Mouse (Mus musculus) urinary bladder, postnatal 4 days (tissue): ENCODE measurements around the gene Adarb2.

Experiments used
- DNase-seq, 2 experiments: peaks; one replicate each; pipeline ENCODE4 v3.0.0; 2021 to 2022; ENCODE audit warnings: low spot score in 2 of 2

The Adarb2 gene

GRCm38 (mm10) chr13:8487756-8488434 is 285.2 kb downstream of the Adarb2 start:
- no peak for DNase-seq

- no peak for DNase-seq
Measured at GRCm38 (mm10) chr13:8493363-8493762, 290.7 kb downstream of the Adarb2 start.

- DNase-seq, result no peak
Measured at GRCm38 (mm10) chr13:8499551-8499950, 296.9 kb downstream of the Adarb2 start.

GRCm38 (mm10) chr13:8511069-8511817 is 308.6 kb downstream of the Adarb2 start:
- DNase-seq, result no peak

- no peak for DNase-seq
Measured at GRCm38 (mm10) chr13:8515979-8516715, 313.5 kb downstream of the Adarb2 start.

GRCm38 (mm10) chr13:8519204-8519603 is 316.5 kb downstream of the Adarb2 start:
- no peak for DNase-seq

GRCm38 (mm10) chr13:8525748-8526631 is 323.3 kb downstream of the Adarb2 start:
- DNase-seq, result no peak

- no peak for DNase-seq
Measured at GRCm38 (mm10) chr13:8534265-8535113, 331.8 kb downstream of the Adarb2 start.

GRCm38 (mm10) chr13:8538481-8538880 is 335.8 kb downstream of the Adarb2 start:
- DNase-seq, result no peak

GRCm38 (mm10) chr13:8538896-8539295 is 336.2 kb downstream of the Adarb2 start:
- DNase-seq, result no peak

- no peak for DNase-seq
Measured at GRCm38 (mm10) chr13:8542684-8543083, 340.0 kb downstream of the Adarb2 start.

- DNase-seq, result no peak
Measured at GRCm38 (mm10) chr13:8552242-8552641, 349.6 kb downstream of the Adarb2 start.

- DNase-seq, result no peak
Measured at GRCm38 (mm10) chr13:8557784-8558183, 355.1 kb downstream of the Adarb2 start.

- DNase-seq, result no peak
Measured at GRCm38 (mm10) chr13:8560485-8560884, 357.8 kb downstream of the Adarb2 start.

- no peak for DNase-seq
Measured at GRCm38 (mm10) chr13:8563161-8563560, 360.5 kb downstream of the Adarb2 start.

GRCm38 (mm10) chr13:8567111-8568026 is 364.7 kb downstream of the Adarb2 start:
- DNase-seq, result no peak

GRCm38 (mm10) chr13:8570269-8570668 is 367.6 kb downstream of the Adarb2 start:
- DNase-seq, result no peak

GRCm38 (mm10) chr13:8573908-8574307 is 371.2 kb downstream of the Adarb2 start:
- DNase-seq, result no peak

GRCm38 (mm10) chr13:8584257-8585005 is 381.8 kb downstream of the Adarb2 start:
- no peak for DNase-seq
